Mouse (Mus musculus) adrenal gland, adult 2 months (tissue): ENCODE measurements at regions not wholly inside any gene's neighbourhood (a gene's known extent, or its start where the extent isn't known, plus 50 kb on each side); places are given as distances from the start of the nearest gene placed in this dataset.

Experiments
- DNase-seq: peaks from one replicate; pipeline ENCODE4 v3.0.0; 2021

DNA sequence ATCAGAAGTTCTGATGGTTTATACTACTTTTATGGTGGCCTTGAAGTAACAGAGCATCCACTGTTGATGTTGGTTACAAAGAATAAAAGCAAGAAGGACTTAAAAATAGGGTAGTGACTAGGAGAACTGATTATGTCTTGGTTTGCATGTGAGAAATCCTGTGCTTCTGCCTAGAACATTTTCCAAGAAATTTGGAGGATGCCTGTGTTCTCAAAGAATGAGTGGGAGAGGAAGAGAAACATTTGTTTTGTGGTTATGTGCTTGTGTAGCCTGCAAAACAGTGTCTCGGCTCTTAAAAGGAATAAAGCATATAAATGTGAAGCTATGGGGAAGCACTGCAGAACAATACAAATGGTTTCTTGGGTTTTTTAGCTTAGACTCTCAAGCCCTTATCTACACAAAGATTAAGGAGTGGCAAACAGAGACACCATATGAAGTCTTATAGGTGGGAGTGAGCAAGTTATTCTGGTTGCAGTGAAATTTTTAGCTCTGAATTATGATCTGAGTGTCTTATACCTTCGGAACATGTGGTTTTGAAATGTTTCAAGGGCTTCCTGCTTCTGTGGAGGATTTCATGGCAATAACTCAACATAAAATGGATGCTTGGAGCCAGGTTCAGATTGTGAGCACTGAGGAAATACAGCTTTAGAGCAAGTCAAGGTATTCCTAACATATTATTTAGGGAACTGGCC lies 372.1 kb upstream of the Man1a start:
- no peak for DNase-seq

DNA sequence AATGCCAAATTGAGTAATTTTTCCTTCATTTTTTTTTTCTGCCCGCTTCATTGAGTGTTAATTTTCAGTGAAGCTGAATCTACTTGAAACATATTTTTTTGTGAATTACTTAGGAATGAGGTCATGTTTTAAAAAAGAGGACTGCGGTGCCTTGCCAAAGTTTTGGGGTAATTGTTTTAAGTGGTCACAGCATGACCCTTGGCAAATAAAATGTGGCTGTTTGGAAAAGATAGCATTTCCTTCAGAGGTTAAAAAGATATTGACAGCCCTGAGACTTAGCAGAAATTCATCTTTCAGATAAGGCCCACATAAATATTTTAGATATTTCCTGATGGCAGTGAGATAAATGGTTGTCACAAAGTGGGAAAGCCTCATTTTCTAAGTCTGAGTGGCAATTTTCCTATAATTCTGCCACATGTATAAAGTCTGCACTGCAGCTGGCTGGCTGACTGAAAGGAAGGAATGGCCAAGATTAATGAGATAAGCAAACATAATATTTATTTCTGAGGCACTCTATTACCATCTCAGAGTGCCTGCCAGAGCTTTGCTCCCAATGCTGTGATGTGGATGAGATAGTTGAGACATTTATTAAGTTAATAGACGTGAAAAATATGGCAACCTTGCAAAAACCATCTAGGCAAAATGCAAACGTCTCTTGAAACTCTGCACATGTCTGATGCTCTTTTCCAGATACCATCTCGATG lies 327.0 kb upstream of the Man1a start:
- DNase-seq: no peak

DNA sequence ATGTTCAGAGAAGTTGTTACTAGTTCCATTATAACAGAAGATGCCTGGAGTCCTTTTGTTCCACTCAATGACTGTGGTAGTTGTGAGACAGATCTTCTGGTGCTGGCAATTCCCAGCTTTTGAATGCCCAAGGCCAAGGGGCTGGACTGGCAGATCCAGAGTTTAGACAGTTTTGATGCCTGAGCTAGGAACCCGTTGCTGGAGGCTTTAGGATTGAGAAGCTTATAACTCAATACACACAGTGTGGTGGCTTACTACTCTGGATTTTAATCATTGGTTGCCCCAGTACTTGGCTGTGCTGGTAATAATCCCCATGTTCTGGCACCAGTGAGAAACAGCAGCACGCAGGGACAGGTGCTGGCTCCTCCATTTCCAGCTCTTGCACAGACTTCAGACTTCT lies 307.3 kb upstream of the Man1a start:
- no peak for DNase-seq

DNA sequence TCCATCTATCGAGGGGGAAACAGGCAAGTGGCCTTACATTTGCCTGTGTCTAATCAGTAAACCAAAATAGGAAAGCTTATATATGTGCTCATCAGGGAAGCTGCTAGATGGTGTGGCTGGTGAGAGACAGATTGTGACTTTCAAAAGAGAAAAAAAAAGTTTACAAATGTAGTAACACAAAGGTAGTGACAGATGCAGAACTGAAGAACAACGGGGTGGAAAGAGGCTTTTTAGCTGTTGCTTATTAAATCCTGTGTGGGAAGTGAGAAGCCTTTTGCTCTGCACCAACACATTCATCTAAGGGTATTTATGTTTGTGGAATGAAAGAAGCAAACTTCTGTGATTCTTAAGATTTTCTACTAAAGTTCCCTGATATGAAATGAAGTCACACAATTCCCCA lies 305.1 kb upstream of the Man1a start:
- DNase-seq: no peak

DNA sequence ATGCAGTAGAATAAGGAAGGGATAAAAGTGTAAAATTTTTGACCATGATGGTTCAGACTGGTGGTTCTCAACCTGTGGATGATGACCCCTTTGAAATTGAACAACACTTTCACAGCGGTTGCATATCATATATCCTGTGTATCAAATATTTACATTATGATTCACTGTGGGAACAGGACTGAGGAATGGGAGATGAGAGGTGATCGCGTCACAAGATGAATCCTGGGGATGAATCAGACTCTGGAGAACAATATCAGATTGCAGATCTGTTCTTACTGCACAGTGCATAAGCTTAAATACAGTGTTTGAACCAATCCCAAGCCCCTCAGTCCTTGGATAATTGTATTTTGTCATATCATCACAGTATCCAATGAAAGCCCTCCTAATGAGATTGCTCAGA lies 292.7 kb upstream of the Man1a start:
- no peak for DNase-seq

DNA sequence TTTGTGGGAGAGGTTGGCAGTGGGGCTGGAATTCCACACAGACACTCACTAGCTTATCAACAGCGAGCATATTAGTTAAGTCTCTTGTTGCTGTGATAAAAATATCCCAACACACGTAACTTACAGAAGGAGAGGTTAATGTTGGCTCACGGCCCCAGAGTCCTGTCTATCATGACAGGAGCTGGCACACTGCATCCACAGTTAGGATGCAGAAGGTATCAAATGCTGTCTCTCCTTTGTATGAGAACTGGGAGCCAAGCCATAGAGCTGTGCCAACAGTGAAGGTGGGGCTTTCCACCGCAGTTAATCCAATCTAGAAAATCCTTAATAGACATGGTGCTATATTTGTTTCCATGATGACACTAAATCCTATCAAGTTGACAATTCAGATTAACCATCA lies 288.9 kb upstream of the Man1a start:
- DNase-seq: peak; percentile 1

DNA sequence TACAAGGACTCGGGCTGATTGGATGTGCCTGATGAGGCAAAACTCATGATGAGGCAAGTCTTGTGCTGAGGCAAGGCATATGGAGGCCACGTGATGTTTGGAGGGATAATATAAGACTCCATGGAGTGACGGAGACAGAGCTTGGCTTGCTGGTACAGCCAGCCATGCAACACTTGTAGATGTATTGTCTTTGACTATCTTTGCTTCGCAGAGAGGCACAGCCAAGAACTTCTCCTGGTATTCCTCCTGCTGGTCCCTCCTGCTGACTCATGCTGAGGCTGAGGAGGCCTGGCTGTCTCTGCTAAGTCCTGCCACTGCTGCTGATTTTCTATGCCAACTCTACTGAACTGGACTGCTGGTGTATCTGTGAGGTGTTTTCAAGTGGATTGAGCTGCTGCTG lies 260.8 kb upstream of the Man1a start:
- DNase-seq: no peak
